Mouse (Mus musculus) retina, adult 2 months (tissue): ENCODE measurements around the gene Rhox2g.
"Not testable (repeated sequence)": the region's sequence is repeated elsewhere in the genome, so short reads cannot be mapped to it uniquely, and the experiment has no call there.

ENCODE experiments used
- DNase-seq: peaks from one replicate; pipeline ENCODE4 v3.0.0-alpha.2; 2012; ENCODE audit warnings: low read depth, low spot score

The Rhox2g gene

DNA sequence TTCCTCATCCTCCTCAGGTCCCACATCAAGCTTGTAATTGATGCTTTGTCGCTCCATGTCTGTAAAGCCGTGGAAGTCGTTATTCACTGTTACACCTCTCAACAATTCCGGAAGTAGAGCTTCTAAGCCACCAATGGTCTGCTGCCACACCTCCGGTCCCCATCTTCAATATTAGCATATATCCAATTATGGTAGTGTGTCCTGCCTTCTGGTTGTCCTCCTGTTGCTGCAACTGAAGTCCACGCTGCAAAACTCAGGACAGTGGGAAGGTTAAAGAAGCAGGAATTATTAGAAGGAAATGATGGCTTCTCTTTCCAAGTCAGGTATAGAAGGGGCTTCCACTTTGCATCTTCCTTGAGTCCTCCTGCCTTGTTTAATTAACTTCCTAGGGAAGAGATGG is at the start of gene Rhox2g:
Gene Rhox2g, minus strand, starts transcription at position 101 of the 400 bp plus-strand sequence.
- DNase-seq: not testable (repeated sequence)

DNA sequence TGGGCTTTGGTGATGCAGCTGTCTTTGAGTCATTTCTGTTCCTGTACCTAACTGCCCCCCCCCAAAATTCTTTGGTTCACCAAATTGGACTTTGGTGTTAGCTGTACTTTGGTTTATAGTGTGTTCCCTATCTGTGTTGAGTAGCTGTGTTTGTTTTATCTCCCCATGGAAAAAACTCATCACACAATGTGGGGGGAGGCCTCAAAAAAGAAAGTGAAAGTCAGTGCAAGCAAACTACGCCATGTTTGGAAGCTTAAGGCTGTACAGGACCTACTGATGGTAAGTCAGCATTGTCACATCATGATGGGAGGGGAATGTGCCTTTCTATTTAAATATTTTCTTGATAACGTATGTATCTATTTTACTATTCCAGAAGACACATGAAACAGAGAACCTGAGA is 49.0 kb upstream of the Rhox2g start:
- no peak for DNase-seq

DNA sequence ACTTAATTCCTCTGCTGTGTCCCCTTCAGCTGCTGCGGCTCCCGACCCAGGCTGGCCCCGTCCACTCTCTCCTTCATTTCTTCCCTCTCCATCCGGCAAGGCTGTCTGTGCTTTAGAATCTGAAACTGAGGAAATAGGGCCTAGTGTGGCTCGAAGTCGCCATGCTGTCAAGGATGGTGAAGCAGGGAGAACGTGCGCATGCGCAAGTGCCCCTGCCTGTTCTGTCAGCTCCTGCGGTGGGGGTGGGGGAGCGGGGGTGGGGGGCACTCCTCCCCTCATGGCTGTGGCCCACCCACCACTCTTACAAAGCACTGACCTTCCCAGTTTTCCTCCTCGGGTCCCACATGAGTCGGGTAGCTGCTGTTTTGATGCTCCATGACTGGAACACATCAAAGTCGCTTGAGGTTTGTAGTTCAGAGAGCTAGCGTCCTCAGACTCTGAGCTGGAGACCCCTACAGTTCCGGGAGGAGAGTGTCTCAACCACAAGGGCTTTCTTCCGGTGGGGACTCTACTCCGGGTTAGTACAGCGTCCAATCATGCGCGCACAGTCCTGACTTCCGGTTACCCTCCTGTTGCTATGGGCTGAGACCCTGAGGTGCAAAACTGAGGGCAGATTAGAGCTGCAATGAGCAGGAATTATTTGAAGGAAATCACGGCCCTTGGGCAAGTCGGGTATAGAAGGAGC is 39.9 kb upstream of the Rhox2g start:
- no peak for DNase-seq

DNA sequence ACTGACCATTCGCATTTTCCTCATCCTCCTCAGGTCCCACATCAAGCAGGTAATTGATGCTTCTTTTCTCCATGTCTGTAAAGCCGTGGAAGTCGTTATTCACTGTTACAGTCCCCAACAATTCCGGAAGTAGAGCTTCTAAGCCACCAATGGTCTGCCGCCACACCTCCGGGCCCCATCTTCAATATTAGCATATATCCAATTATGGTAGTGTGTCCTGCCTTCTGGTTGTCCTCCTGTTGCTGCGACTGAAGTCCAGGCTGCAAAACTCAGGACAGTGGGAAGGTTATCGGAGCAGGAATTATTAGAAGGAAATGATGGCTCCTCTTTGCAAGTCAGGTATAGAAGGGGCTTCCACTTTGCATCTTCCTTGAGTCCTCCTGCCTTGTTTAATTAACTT is 29.9 kb upstream of the Rhox2g start, which contains the start of gene Rhox2h:
Gene Rhox2h, minus strand, starts transcription at position 101 of the 400 bp plus-strand sequence.
- not testable (repeated sequence) for DNase-seq

DNA sequence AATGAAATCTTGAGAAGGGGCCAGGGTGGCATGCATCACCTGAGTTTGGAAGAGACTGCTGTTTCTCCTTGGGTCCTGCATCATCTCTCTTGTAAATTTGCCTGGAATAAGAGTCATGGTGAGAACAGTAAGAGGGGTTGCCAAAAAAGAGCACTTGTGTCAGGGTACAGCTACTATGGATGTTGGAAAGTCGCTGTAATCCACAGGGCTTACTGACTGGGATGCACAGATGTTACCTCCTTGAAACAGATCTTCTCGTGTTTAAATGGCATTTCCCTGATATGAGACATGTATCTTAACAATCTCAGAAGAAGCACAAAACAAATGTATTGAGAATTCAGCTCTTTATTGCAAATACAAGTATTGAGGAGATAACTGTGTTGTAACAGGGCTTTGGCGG is 25.4 kb upstream of the Rhox2g start, which contains the start of gene Rhox3h:
Gene Rhox3h, minus strand, starts transcription at position 101 of the 400 bp plus-strand sequence.
- DNase-seq: not testable (repeated sequence)

DNA sequence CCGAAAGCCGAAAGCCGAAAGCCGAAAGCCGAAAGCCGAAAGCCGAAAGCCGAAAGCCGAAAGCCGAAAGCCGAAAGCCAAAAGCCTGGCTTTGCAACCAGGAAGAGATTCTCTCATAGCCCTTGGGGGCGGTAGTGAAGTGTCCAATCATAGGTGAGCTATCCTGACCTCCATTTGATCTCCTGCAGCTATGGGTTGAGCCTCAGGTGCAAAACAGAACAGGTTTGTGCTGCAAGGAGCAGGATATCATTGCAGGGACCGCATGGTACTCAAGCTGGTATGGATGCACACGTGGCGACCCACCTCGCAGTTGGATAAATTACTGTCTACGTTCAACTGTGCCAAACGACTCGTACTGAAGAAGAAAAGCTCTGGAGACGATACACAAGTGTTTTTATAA is 8.0 kb upstream of the Rhox2g start, which contains the start of gene Rhox4g:
Gene Rhox4g, minus strand, starts transcription at position 101 of the 400 bp plus-strand sequence.
- DNase-seq: not testable (repeated sequence)

DNA sequence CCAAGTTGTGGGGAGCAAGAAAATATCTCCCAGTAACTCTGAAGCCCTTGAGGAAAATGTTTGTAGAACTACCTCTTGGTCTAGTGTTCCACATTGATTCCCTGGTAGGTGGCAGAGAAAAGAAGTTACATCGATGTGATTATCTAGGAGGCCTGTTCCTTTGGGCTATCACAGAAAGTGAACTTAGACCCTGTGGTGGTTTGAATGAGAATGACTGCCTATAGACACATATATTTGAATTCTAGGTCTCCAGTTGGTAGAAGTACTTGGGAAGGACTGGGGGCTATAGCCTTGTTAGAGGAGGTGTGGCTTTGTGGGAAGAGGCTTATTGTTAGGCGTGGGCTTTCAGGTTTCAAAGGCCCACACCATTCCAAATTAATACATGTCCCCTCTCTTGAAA is 14.8 kb downstream of the Rhox2g start, which contains the start of gene Rhox3g:
Gene Rhox3g, minus strand, starts transcription at position 101 of the 400 bp plus-strand sequence.
- not testable (repeated sequence) for DNase-seq

DNA sequence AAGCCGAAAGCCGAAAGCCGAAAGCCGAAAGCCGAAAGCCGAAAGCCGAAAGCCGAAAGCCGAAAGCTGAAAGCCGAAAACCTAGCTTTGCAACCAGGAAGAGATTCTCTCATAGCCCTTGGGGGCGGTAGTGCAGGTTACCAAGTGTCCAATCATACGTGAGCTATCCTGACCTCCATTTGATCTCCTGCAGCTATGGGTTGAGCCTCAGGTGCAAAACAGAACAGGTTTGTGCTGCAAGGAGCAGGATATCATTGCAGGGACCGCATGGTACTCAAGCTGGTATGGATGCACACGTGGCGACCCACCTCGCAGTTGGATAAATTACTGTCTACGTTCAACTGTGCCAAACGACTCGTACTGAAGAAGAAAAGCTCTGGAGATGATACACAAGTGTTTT is 35.7 kb downstream of the Rhox2g start, which contains the start of gene Rhox4f:
Gene Rhox4f, minus strand, starts transcription at position 101 of the 400 bp plus-strand sequence.
- DNase-seq: not testable (repeated sequence)
